Mouse (Mus musculus): ENCODE measurements around the gene Tbl1xr1. TPM values are rescaled to one million over a fixed set of nuclear protein-coding genes. Genes with fewer than 3 reads are reported as not detected.
A peak's percentile ranks its signal among the peaks of the same experiment; 100 is the strongest.

The Tbl1xr1 gene
- total and polyA plus RNA-seq, 3 experiments: 33.9 to 185 (median 45.6) TPM

- Histone ChIP-seq H3K79me2 (ENCODE audit: control insufficient read depth, insufficient read depth, low read length, poor library complexity) (peaks cover 20% of the 10 kb centered on the region), H3K4me3 (ENCODE audit: control insufficient read depth in 1 of 2, insufficient read depth in 1 of 2, low read depth in 2 of 2, low read length in 2 of 2) (no peak overlapping the region), H3K27me3 (ENCODE audit: control insufficient read depth in 1 of 2, insufficient read depth in 2 of 2, low read length in 2 of 2) (no peaks in the 10 kb centered on the region), H3K4me1 (ENCODE audit: control insufficient read depth in 1 of 2, insufficient read depth in 2 of 2, low read length in 2 of 2) (peaks cover 3 to 6% of the 10 kb centered on the region in 2 experiments; a peak in 3 of 4 replicates), H3K9me3 (replicated peaks; ENCODE audit: insufficient read depth, low read length) (no peaks in the 10 kb centered on the region), H3K27ac (ENCODE audit: control insufficient read depth, low read depth, low read length) (no peak overlapping the region), H3K9ac (ENCODE audit: control insufficient read depth, low read depth, low read length, poor library complexity, severe bottlenecking) (no peak overlapping the region), H3K36me3 (ENCODE audit: control insufficient read depth in 1 of 2, insufficient read depth in 2 of 2, low read length in 2 of 2) (peaks cover 5 to 11% of the 10 kb centered on the region in 2 experiments)
- DNase-seq (ENCODE audit: low read depth, low spot score): peak; percentile 28
- TF ChIP-seq TAL1 (IDR thresholded peaks at IDR 0.05; ENCODE audit: low read length): no peak
- no peak for TF ChIP-seq BHLHE40 (IDR thresholded peaks at IDR 0.05; ENCODE audit: borderline replicate concordance, low read depth, low read length)
- TF ChIP-seq USF2 (IDR thresholded peaks at IDR 0.05; ENCODE audit: borderline replicate concordance in 1 of 2, insufficient read depth in 1 of 2, low read depth in 1 of 2, low read length in 2 of 2): no peak
- no peak for TF ChIP-seq ELF1 (IDR thresholded peaks at IDR 0.05; ENCODE audit: low read depth, low read length)
- no peak for TF ChIP-seq GATA1 (IDR thresholded peaks at IDR 0.05; ENCODE audit: low read depth, low read length)
- no peak for TF ChIP-seq POLR2AphosphoS5 (IDR thresholded peaks at IDR 0.05; ENCODE audit: borderline replicate concordance, low read depth, low read length)
Observed at GRCm38 (mm10) chr3:22156397-22156796, 79.9 kb downstream of the Tbl1xr1 start.

- no peak overlapping the region for H3K9ac ChIP-seq (ENCODE audit: control insufficient read depth, low read depth, low read length, poor library complexity, severe bottlenecking)
- peaks cover 19% of the 10 kb centered on the region for H3K79me2 ChIP-seq (ENCODE audit: control insufficient read depth, insufficient read depth, low read length, poor library complexity)
- TF ChIP-seq NELFE (IDR thresholded peaks at IDR 0.05; ENCODE audit: low read depth, low read length) (no peak), NRF1 (IDR thresholded peaks at IDR 0.05; ENCODE audit: insufficient read depth, low read depth, low read length, poor library complexity, severe bottlenecking) (no peak), POLR2AphosphoS2 (IDR thresholded peaks at IDR 0.05; ENCODE audit: low read length) (no peak), SMC3 (IDR thresholded peaks at IDR 0.05; ENCODE audit: low read depth, low read length) (no peak), CHD1 (IDR thresholded peaks at IDR 0.05; ENCODE audit: low read depth, low read length) (no peak), GATA1 (IDR thresholded peaks at IDR 0.05; ENCODE audit: low read depth, low read length) (no peak), ETS1 (IDR thresholded peaks at IDR 0.05; ENCODE audit: low read depth, low read length) (no peak), UBTF (IDR thresholded peaks at IDR 0.05; ENCODE audit: borderline replicate concordance, insufficient read depth, low read depth, low read length) (no peak), EP300 (IDR thresholded peaks at IDR 0.05; ENCODE audit: low read depth in 1 of 2, low read length in 2 of 2) (no peak), TAL1 (IDR thresholded peaks at IDR 0.05; ENCODE audit: low read length) (no peak), E2F4 (IDR thresholded peaks at IDR 0.05; ENCODE audit: borderline replicate concordance, low read depth, low read length) (no peak), MAX (IDR thresholded peaks at IDR 0.05; ENCODE audit: low read length) (no peak), RCOR1 (IDR thresholded peaks at IDR 0.05; ENCODE audit: low read depth, low read length) (no peak), GABPA (IDR thresholded peaks at IDR 0.05; ENCODE audit: low read depth, low read length) (no peak)
- H3K27me3 ChIP-seq (ENCODE audit: control insufficient read depth in 1 of 2, insufficient read depth in 2 of 2, low read length in 2 of 2): no peaks in the 10 kb centered on the region
- H3K36me3 ChIP-seq (ENCODE audit: control insufficient read depth in 1 of 2, insufficient read depth in 2 of 2, low read length in 2 of 2): peaks cover 0 to 5% of the 10 kb centered on the region in 2 experiments; a peak in 2 of 4 replicates
- peaks cover 0 to 3% of the 10 kb centered on the region in 2 experiments; a peak in 1 of 4 replicates for H3K4me1 ChIP-seq (ENCODE audit: control insufficient read depth in 1 of 2, insufficient read depth in 2 of 2, low read length in 2 of 2)
- DNase-seq (ENCODE audit: low read depth, low spot score): no peak
- no peaks in the 10 kb centered on the region for H3K9me3 ChIP-seq (replicated peaks; ENCODE audit: insufficient read depth, low read length)
- H3K27ac ChIP-seq (ENCODE audit: control insufficient read depth, low read depth, low read length): no peak overlapping the region
- H3K4me3 ChIP-seq (ENCODE audit: control insufficient read depth in 1 of 2, insufficient read depth in 1 of 2, low read depth in 2 of 2, low read length in 2 of 2): no peak overlapping the region
Observed at GRCm38 (mm10) chr3:22162948-22163347, 86.5 kb downstream of the Tbl1xr1 start.
